In genomic region chr4:106067023-106067422, GRCm38 (mm10) we compare ENCODE assay signal across 15 mouse cellular contexts.
DNase-seq lines count a peak whose midpoint lies in the region; ATAC-seq and TF ChIP-seq lines count a peak whose summit lies in the region.
"Had no signal": no experiment of that assay in that cellular context is flagged by ENCODE, and none has a peak within 500 bp of the region (broad histone marks: within the 10 kb centered on the region; RNA-seq: fewer than 3 reads in every experiment).

No protein-coding gene starts in this region.

- ATAC-seq in hindbrain, embryonic 12.5 days (ENCODE audit: low FRiP score) = no peak
- ATAC-seq in lung, postnatal 0 days = no peak
- ATAC-seq in hindbrain, embryonic 14.5 days (ENCODE audit: low FRiP score) = no peak
- ATAC-seq in limb, embryonic 13.5 days (ENCODE audit: low FRiP score, low read depth) = peak; percentile 49; the same call in 1 of the 2 replicates

- peaks cover 8% of the 10 kb centered on the region; the same call in 1 of the 2 replicates for H3K4me1 ChIP-seq in hindbrain, embryonic 12.5 days
- no peaks in the 10 kb centered on the region; the same call in 1 of the 2 replicates for H3K4me1 ChIP-seq in hindbrain, embryonic 10.5 days (replicated peaks)
- H3K4me1 ChIP-seq in lung, postnatal 0 days (ENCODE audit: insufficient read depth, low read depth, low read length) = no peaks in the 10 kb centered on the region
- H3K4me1 ChIP-seq in hindbrain, embryonic 14.5 days (replicated peaks; ENCODE audit: control insufficient read depth, insufficient read depth, low read length) = no peaks in the 10 kb centered on the region
- H3K4me1 ChIP-seq in limb, embryonic 13.5 days = peaks cover 51% of the 10 kb centered on the region
- H3K4me1 ChIP-seq: liver, embryonic 13.5 days; midbrain, embryonic 12.5 days had no signal

- no peaks in the 10 kb centered on the region for H3K27me3 ChIP-seq in hindbrain, embryonic 12.5 days
- no peaks in the 10 kb centered on the region for H3K27me3 ChIP-seq in hindbrain, embryonic 10.5 days (ENCODE audit: insufficient read depth, poor library complexity, severe bottlenecking)
- H3K27me3 ChIP-seq in lung, postnatal 0 days (replicated peaks; ENCODE audit: insufficient read depth, low read length) = no peaks in the 10 kb centered on the region
- H3K27me3 ChIP-seq in hindbrain, embryonic 14.5 days (ENCODE audit: control insufficient read depth, insufficient read depth, low read length) = no peaks in the 10 kb centered on the region
- no peaks in the 10 kb centered on the region for H3K27me3 ChIP-seq in limb, embryonic 13.5 days
- H3K27me3 ChIP-seq: liver, embryonic 13.5 days; midbrain, embryonic 12.5 days had no signal

- no peak for TF ChIP-seq EP300 in lung, postnatal 0 days (IDR thresholded peaks at IDR 0.05)

- no peak for DNase-seq in hindbrain, embryonic 10.5 days (ENCODE audit: low spot score)
- peak; percentile 8 for DNase-seq in lung, postnatal 36 days
- no peak for DNase-seq in lung, postnatal 0 days (ENCODE audit: low spot score)
- no peak for DNase-seq in hindbrain, embryonic 14.5 days (ENCODE audit: low spot score)
- DNase-seq in thymus, postnatal 4 days = no peak
- DNase-seq: adrenal gland, postnatal 36 days; gastrocnemius, postnatal 25 days; heart, postnatal 4 days; kidney, postnatal 25 days; liver, embryonic 13.5 days had no signal

- TF ChIP-seq CTCF in lung, postnatal 0 days (IDR thresholded peaks at IDR 0.05) = no peak

- WGBS in hindbrain, embryonic 12.5 days = 79% methylated on average over 9 of the region's 9 CpGs
- 87% methylated on average over 9 of the region's 9 CpGs for WGBS in hindbrain, embryonic 10.5 days
- 62% methylated on average over 9 of the region's 9 CpGs for WGBS in lung, postnatal 0 days
- WGBS in hindbrain, embryonic 14.5 days = 68% methylated on average over 9 of the region's 9 CpGs
- 25% methylated on average over 9 of the region's 9 CpGs for WGBS in limb, embryonic 13.5 days

- no peaks in the 10 kb centered on the region for H3K9me3 ChIP-seq in hindbrain, embryonic 12.5 days (replicated peaks)
- no peaks in the 10 kb centered on the region for H3K9me3 ChIP-seq in hindbrain, embryonic 10.5 days
- H3K9me3 ChIP-seq in lung, postnatal 0 days (ENCODE audit: low read length) = no peaks in the 10 kb centered on the region
- H3K9me3 ChIP-seq in hindbrain, embryonic 14.5 days (ENCODE audit: control insufficient read depth, low read length) = no peaks in the 10 kb centered on the region
- H3K9me3 ChIP-seq in limb, embryonic 13.5 days = no peaks in the 10 kb centered on the region
- H3K9me3 ChIP-seq: liver, embryonic 13.5 days; midbrain, embryonic 12.5 days had no signal

- no peak overlapping the region for H3K4me2 ChIP-seq in hindbrain, embryonic 12.5 days (replicated peaks)
- no peak overlapping the region for H3K4me2 ChIP-seq in lung, postnatal 0 days (replicated peaks; ENCODE audit: low read depth, low read length)
- no peak overlapping the region for H3K4me2 ChIP-seq in hindbrain, embryonic 14.5 days (replicated peaks)
- H3K4me2 ChIP-seq in limb, embryonic 13.5 days (replicated peaks) = no peak overlapping the region
- H3K4me2 ChIP-seq: heart, embryonic 11.5 days; liver, embryonic 13.5 days; midbrain, embryonic 12.5 days had no signal

- no peak overlapping the region for H3K9ac ChIP-seq in hindbrain, embryonic 12.5 days
- H3K9ac ChIP-seq in lung, postnatal 0 days (replicated peaks; ENCODE audit: low read depth) = no peak overlapping the region
- no peak overlapping the region for H3K9ac ChIP-seq in hindbrain, embryonic 14.5 days
- no peak overlapping the region for H3K9ac ChIP-seq in limb, embryonic 13.5 days
- H3K9ac ChIP-seq: liver, embryonic 13.5 days; midbrain, embryonic 12.5 days had no signal

- 0 out of 2 replicates have a peak overlapping the region, but pooled peaks have one; percentile 30 for H3K27ac ChIP-seq in hindbrain, embryonic 12.5 days
- H3K27ac ChIP-seq in hindbrain, embryonic 10.5 days = no peak overlapping the region
- H3K27ac ChIP-seq in lung, postnatal 0 days (ENCODE audit: low read length) = no peak overlapping the region
- H3K27ac ChIP-seq in hindbrain, embryonic 14.5 days = peak overlapping the region; percentile 14; the same call in 1 of the 2 replicates
- H3K27ac ChIP-seq in limb, embryonic 13.5 days = peak overlapping the region; percentile 66; the same call in 1 of the 2 replicates
- H3K27ac ChIP-seq: liver, embryonic 13.5 days; midbrain, embryonic 12.5 days had no signal

- no peak overlapping the region for H3K4me3 ChIP-seq in hindbrain, embryonic 12.5 days
- H3K4me3 ChIP-seq in hindbrain, embryonic 10.5 days = no peak overlapping the region
- no peak overlapping the region for H3K4me3 ChIP-seq in lung, postnatal 0 days (ENCODE audit: low read depth, low read length)
- no peak overlapping the region for H3K4me3 ChIP-seq in hindbrain, embryonic 14.5 days (replicated peaks; ENCODE audit: low read length)
- no peak overlapping the region for H3K4me3 ChIP-seq in limb, embryonic 13.5 days
- H3K4me3 ChIP-seq: liver, embryonic 13.5 days; midbrain, embryonic 12.5 days had no signal

- H3K36me3 ChIP-seq in hindbrain, embryonic 12.5 days = no peaks in the 10 kb centered on the region
- H3K36me3 ChIP-seq in hindbrain, embryonic 10.5 days = no peaks in the 10 kb centered on the region
- H3K36me3 ChIP-seq in lung, postnatal 0 days (ENCODE audit: insufficient read depth, low read length) = no peaks in the 10 kb centered on the region
- no peaks in the 10 kb centered on the region for H3K36me3 ChIP-seq in hindbrain, embryonic 14.5 days (replicated peaks; ENCODE audit: control insufficient read depth, insufficient read depth)
- H3K36me3 ChIP-seq in limb, embryonic 13.5 days = no peaks in the 10 kb centered on the region
- H3K36me3 ChIP-seq: G1E; liver, embryonic 13.5 days; midbrain, embryonic 12.5 days had no signal

Comparison
In these comparisons a context has a peak if more than half of its experiments do, and no peak if none do; other contexts are left out.
1. H3K27ac ChIP-seq: peak in hindbrain, embryonic 12.5 days (single experiment), hindbrain, embryonic 14.5 days (single experiment) and limb, embryonic 13.5 days (single experiment); none in hindbrain, embryonic 10.5 days (single experiment) and lung, postnatal 0 days (single experiment).